Mouse (Mus musculus) myocyte (in vitro differentiated cells): ENCODE measurements around the gene Ecsit.

Experiments
- E2F4 ChIP-seq: IDR thresholded peaks from one replicate; pipeline ENCODE4 v1.6.1; 2011; ENCODE audit warnings: mild to moderate bottlenecking, control low read depth, moderate library complexity; ENCODE audit not compliant: insufficient read depth
- MAX ChIP-seq: IDR thresholded peaks from one replicate; pipeline ENCODE4 v1.6.1; 2011; ENCODE audit warnings: low read depth, mild to moderate bottlenecking, control low read depth
- MYOD1 ChIP-seq, 3 experiments: IDR thresholded peaks; one replicate each; pipeline ENCODE4 v1.6.1; 2011; ENCODE audit warnings: control low read depth in 2 of 3, low read depth in 2 of 3, mild to moderate bottlenecking in 2 of 3, moderate library complexity in 1 of 3; ENCODE audit not compliant: insufficient read length in 2 of 3, control insufficient read depth in 1 of 3
- MYOG ChIP-seq, 3 experiments: IDR thresholded peaks; one replicate each; pipeline ENCODE4 v1.6.1; 2011; ENCODE audit warnings: control low read depth in 2 of 3, low read depth in 2 of 3, mild to moderate bottlenecking in 2 of 3; ENCODE audit not compliant: insufficient read length in 2 of 3, control insufficient read depth in 1 of 3, insufficient read depth in 1 of 3
- POLR2A ChIP-seq: IDR thresholded peaks from one replicate; pipeline ENCODE4 v1.6.1; 2011; ENCODE audit warnings: low read depth, mild to moderate bottlenecking, control low read depth, moderate library complexity; ENCODE audit not compliant: insufficient read length
- POLR2AphosphoS2 ChIP-seq: IDR thresholded peaks from one replicate; pipeline ENCODE4 v1.6.1; 2011; ENCODE audit warnings: low read depth, control low read depth; ENCODE audit not compliant: insufficient read length
- REST ChIP-seq: IDR thresholded peaks from one replicate; pipeline ENCODE4 v1.6.1; 2011; ENCODE audit warnings: mild to moderate bottlenecking, control low read depth, moderate library complexity; ENCODE audit not compliant: insufficient read depth, insufficient read length
- SRF ChIP-seq: IDR thresholded peaks from one replicate; pipeline ENCODE4 v1.6.1; 2011; ENCODE audit warnings: low read depth; ENCODE audit not compliant: control insufficient read depth, insufficient read length
- TCF12 ChIP-seq: IDR thresholded peaks from one replicate; pipeline ENCODE4 v1.6.1; 2011; ENCODE audit warnings: mild to moderate bottlenecking, control low read depth; ENCODE audit not compliant: poor library complexity, insufficient read depth, severe bottlenecking
- USF1 ChIP-seq: IDR thresholded peaks from one replicate; pipeline ENCODE4 v1.6.1; 2011; ENCODE audit warnings: low read depth, mild to moderate bottlenecking, control low read depth, moderate library complexity

- TF ChIP-seq USF1, result no peak
- no peak for TF ChIP-seq POLR2A
- no peak for TF ChIP-seq SRF
- TF ChIP-seq E2F4, result no peak
- no peak for TF ChIP-seq POLR2AphosphoS2
- no peak for TF ChIP-seq MYOG (IDR thresholded peaks at IDR 0.05; ENCODE audit: control insufficient read depth in 1 of 3, insufficient read depth in 1 of 3, insufficient read length in 2 of 3, low read depth in 2 of 3)
- no peak for TF ChIP-seq MAX
- TF ChIP-seq TCF12, result no peak
- no peak for TF ChIP-seq MYOD1 (IDR thresholded peaks at IDR 0.05; ENCODE audit: control insufficient read depth in 1 of 3, insufficient read length in 2 of 3, low read depth in 2 of 3)
- TF ChIP-seq REST, result no peak
Measured at GRCm38 (mm10) chr9:22037826-22038225, 47.4 kb downstream of the Ecsit start.
